Mouse (Mus musculus) erythroblast, embryonic 14.5 days (primary cell): ENCODE measurements around the gene Ptrhd1.

Source experiments
- GATA1 ChIP-seq: IDR thresholded peaks from 2 replicates; pipeline ENCODE4 v1.6.1; 2012; ENCODE audit warnings: low read length, inconsistent platforms, mixed read lengths
- TAL1 ChIP-seq: IDR thresholded peaks from 3 replicates; pipeline ENCODE4 v1.6.1; 2012; ENCODE audit warnings: low read length, inconsistent platforms, mixed read lengths

DNA sequence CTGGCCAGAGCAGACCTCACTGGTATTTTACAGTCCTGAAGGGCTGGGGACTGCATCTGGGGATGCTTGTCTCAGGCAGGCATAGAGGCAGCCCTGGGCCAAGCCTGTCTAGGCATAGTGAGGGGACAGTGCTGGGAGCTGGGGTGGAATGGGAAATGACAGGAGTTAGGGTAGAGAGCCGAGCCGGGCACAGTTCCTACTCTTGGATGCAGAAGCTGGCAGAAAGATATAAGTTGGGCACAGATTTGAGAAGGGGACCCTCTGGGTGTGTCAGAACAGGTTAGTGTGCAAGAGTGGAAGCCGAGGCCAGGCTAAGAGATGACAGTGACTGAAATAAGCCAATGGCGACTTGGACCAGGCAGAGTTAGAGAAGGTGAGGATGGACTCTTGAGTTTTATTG, 31.6 kb upstream of the Ptrhd1 start:
- TF ChIP-seq TAL1 (no peak), GATA1 (no peak)
